Mouse (Mus musculus): ENCODE measurements around the gene Safb. TPM values are rescaled to one million over a fixed set of nuclear protein-coding genes. Genes with fewer than 3 reads are reported as not detected.
"Not testable (repeated sequence)": the region's sequence is repeated elsewhere in the genome, so short reads cannot be mapped to it uniquely, and the experiment has no call there.

The Safb gene
- polyA plus RNA-seq, 1 experiment from 2014 or later, result 101 TPM

- peaks cover 37% of the 10 kb centered on the region for H3K36me3 ChIP-seq
- no peaks in the 10 kb centered on the region for H3K9me3 ChIP-seq (replicated peaks)
- H3K4me3 ChIP-seq (replicated peaks), result no peak overlapping the region
- 18% methylated on average over 14 of the region's 14 CpGs for WGBS
- H3K27me3 ChIP-seq, result no peaks in the 10 kb centered on the region
- H3K4me1 ChIP-seq, result peaks cover 42% of the 10 kb centered on the region
- no peak overlapping the region for H3K27ac ChIP-seq (replicated peaks)
- no peak for ATAC-seq (ENCODE audit: insufficient number of reproducible peaks, low FRiP score, low TSS enrichment, low read depth)
- no peak overlapping the region for H3K4me2 ChIP-seq (replicated peaks)
- H3K9ac ChIP-seq, result no peak overlapping the region
Observed at GRCm38 (mm10) chr17:56611861-56612564, 27.4 kb downstream of the Safb start.

- H3K9ac ChIP-seq; H3K27ac ChIP-seq (replicated peaks); H3K4me2 ChIP-seq (replicated peaks); H3K27me3 ChIP-seq; ATAC-seq (ENCODE audit: insufficient number of reproducible peaks, low FRiP score, low TSS enrichment, low read depth); H3K9me3 ChIP-seq (replicated peaks); H3K4me3 ChIP-seq (replicated peaks): not testable (repeated sequence)
- WGBS, result 77% methylated on average over 10 of the region's 10 CpGs
- Histone ChIP-seq H3K36me3 (peaks cover 37% of the 10 kb centered on the region), H3K4me1 (peaks cover 40% of the 10 kb centered on the region)
Observed at GRCm38 (mm10) chr17:56612565-56612939, 27.9 kb downstream of the Safb start.

- under 1% methylated on average over 52 of the region's 52 CpGs for WGBS
- no peaks in the 10 kb centered on the region for H3K27me3 ChIP-seq
Observed at GRCm38 (mm10) chr17:56613236-56613844, 28.7 kb downstream of the Safb start, which contains the start of gene Rpl36. Rpl36 (plus strand) TSS chr17:56613416.

GRCm38 (mm10) chr17:56613893-56614292 lies 29.3 kb downstream of the Safb start:
- WGBS, result under 1% methylated on average over 26 of the region's 26 CpGs
- not testable (repeated sequence) for ATAC-seq (ENCODE audit: insufficient number of reproducible peaks, low FRiP score, low TSS enrichment, low read depth); H3K27me3 ChIP-seq; H3K9me3 ChIP-seq (replicated peaks)
- H3K4me2 ChIP-seq (replicated peaks), result peak overlapping the region; percentile 74
- H3K27ac ChIP-seq (replicated peaks), result peak overlapping the region; percentile 94
- peaks cover 48% of the 10 kb centered on the region for H3K36me3 ChIP-seq
- peaks cover 32% of the 10 kb centered on the region for H3K4me1 ChIP-seq
- peak overlapping the region; percentile 65 for H3K9ac ChIP-seq
- H3K4me3 ChIP-seq (replicated peaks), result peak overlapping the region; percentile 70

More at GRCm38 (mm10) chr17:56613236-56613844, 28.7 kb downstream of the Safb start, which contains the start of gene Rpl36:
- H3K9ac ChIP-seq, result peak within 1 kb of the TSS; percentile 65
- peaks cover 37% of the 10 kb centered on the region for H3K4me1 ChIP-seq
- H3K9me3 ChIP-seq (replicated peaks), result no peaks in the 10 kb centered on the region
- peak; percentile 66 for ATAC-seq (ENCODE audit: insufficient number of reproducible peaks, low FRiP score, low TSS enrichment, low read depth)
- H3K4me3 ChIP-seq (replicated peaks), result peak within 1 kb of the TSS; percentile 70
- peaks cover 42% of the 10 kb centered on the region for H3K36me3 ChIP-seq
- peak within 1 kb of the TSS; percentile 94 for H3K27ac ChIP-seq (replicated peaks)
- H3K4me2 ChIP-seq (replicated peaks), result peak within 1 kb of the TSS; percentile 74

- Histone ChIP-seq H3K27ac (replicated peaks) (0 out of 2 replicates have a peak overlapping the region, but pooled peaks have one; percentile 12), H3K9ac (peak overlapping the region; percentile 65), H3K4me1 (peaks cover 29% of the 10 kb centered on the region), H3K36me3 (peaks cover 55% of the 10 kb centered on the region), H3K9me3 (replicated peaks) (no peaks in the 10 kb centered on the region), H3K4me2 (replicated peaks) (peak overlapping the region; percentile 74), H3K4me3 (replicated peaks) (peak overlapping the region; percentile 70), H3K27me3 (no peaks in the 10 kb centered on the region)
- 24% methylated on average over 14 of the region's 14 CpGs for WGBS
- no peak for ATAC-seq (ENCODE audit: insufficient number of reproducible peaks, low FRiP score, low TSS enrichment, low read depth)
Observed at GRCm38 (mm10) chr17:56614391-56615135, 29.9 kb downstream of the Safb start.

GRCm38 (mm10) chr17:56615136-56615784 lies 30.6 kb downstream of the Safb start:
- peaks cover 27% of the 10 kb centered on the region for H3K4me1 ChIP-seq
- ATAC-seq (ENCODE audit: insufficient number of reproducible peaks, low FRiP score, low TSS enrichment, low read depth), result no peak
- peak overlapping the region; percentile 74 for H3K4me2 ChIP-seq (replicated peaks)
- peaks cover 61% of the 10 kb centered on the region for H3K36me3 ChIP-seq
- H3K27me3 ChIP-seq, result no peaks in the 10 kb centered on the region
- 83% methylated on average over 11 of the region's 11 CpGs for WGBS
- H3K9ac ChIP-seq, result no peak overlapping the region
- no peaks in the 10 kb centered on the region for H3K9me3 ChIP-seq (replicated peaks)
- no peak overlapping the region for H3K27ac ChIP-seq (replicated peaks)
- peak overlapping the region; percentile 70; the same call in 1 of the 2 replicates for H3K4me3 ChIP-seq (replicated peaks)

- 76% methylated on average over 4 of the region's 4 CpGs for WGBS
- Histone ChIP-seq H3K9me3 (replicated peaks) (no peaks in the 10 kb centered on the region), H3K4me2 (replicated peaks) (no peak overlapping the region), H3K4me3 (replicated peaks) (no peak overlapping the region), H3K4me1 (peaks cover 25% of the 10 kb centered on the region), H3K27ac (replicated peaks) (no peak overlapping the region), H3K36me3 (peaks cover 67% of the 10 kb centered on the region), H3K27me3 (no peaks in the 10 kb centered on the region), H3K9ac (no peak overlapping the region)
- no peak for ATAC-seq (ENCODE audit: insufficient number of reproducible peaks, low FRiP score, low TSS enrichment, low read depth)
Observed at GRCm38 (mm10) chr17:56615792-56616191, 31.2 kb downstream of the Safb start.

GRCm38 (mm10) chr17:56616725-56617124 lies 32.1 kb downstream of the Safb start:
- H3K4me1 ChIP-seq, result peaks cover 25% of the 10 kb centered on the region
- no peak overlapping the region for H3K4me3 ChIP-seq (replicated peaks)
- no peaks in the 10 kb centered on the region for H3K9me3 ChIP-seq (replicated peaks)
- 91% methylated on average over 3 of the region's 3 CpGs for WGBS
- H3K4me2 ChIP-seq (replicated peaks), result no peak overlapping the region
- H3K27me3 ChIP-seq, result no peaks in the 10 kb centered on the region
- H3K36me3 ChIP-seq, result peaks cover 74% of the 10 kb centered on the region
- H3K9ac ChIP-seq, result no peak overlapping the region
- ATAC-seq (ENCODE audit: insufficient number of reproducible peaks, low FRiP score, low TSS enrichment, low read depth), result no peak
- no peak overlapping the region for H3K27ac ChIP-seq (replicated peaks)

- 92% methylated on average over 8 of the region's 8 CpGs for WGBS
- ATAC-seq (ENCODE audit: insufficient number of reproducible peaks, low FRiP score, low TSS enrichment, low read depth), result no peak
- no peak overlapping the region for H3K9ac ChIP-seq
Observed at GRCm38 (mm10) chr17:56617628-56618027, 33.0 kb downstream of the Safb start.

GRCm38 (mm10) chr17:56625495-56625894 lies 40.9 kb downstream of the Safb start:
- no peaks in the 10 kb centered on the region for H3K27me3 ChIP-seq
- H3K27ac ChIP-seq (replicated peaks), result no peak overlapping the region
- no peaks in the 10 kb centered on the region for H3K9me3 ChIP-seq (replicated peaks)
- peaks cover 28% of the 10 kb centered on the region for H3K4me1 ChIP-seq
- ATAC-seq (ENCODE audit: insufficient number of reproducible peaks, low FRiP score, low TSS enrichment, low read depth), result no peak
- H3K4me3 ChIP-seq (replicated peaks), result peak overlapping the region; percentile 93
- H3K9ac ChIP-seq, result 0 out of 2 replicates have a peak overlapping the region, but pooled peaks have one; percentile 92
- H3K4me2 ChIP-seq (replicated peaks), result peak overlapping the region; percentile 93
- peaks cover 33% of the 10 kb centered on the region for H3K36me3 ChIP-seq
- WGBS, result 80% methylated on average over 3 of the region's 3 CpGs

More at GRCm38 (mm10) chr17:56617628-56618027, 33.0 kb downstream of the Safb start:
- Histone ChIP-seq H3K9me3 (replicated peaks) (no peaks in the 10 kb centered on the region), H3K4me2 (replicated peaks) (no peak overlapping the region), H3K36me3 (peaks cover 83% of the 10 kb centered on the region), H3K4me3 (replicated peaks) (no peak overlapping the region), H3K27me3 (no peaks in the 10 kb centered on the region), H3K4me1 (peaks cover 22% of the 10 kb centered on the region), H3K27ac (replicated peaks) (no peak overlapping the region)
